Mouse (Mus musculus) urinary bladder, postnatal 4 days (tissue): Measurements from ENCODE around the gene Camp.

Experiments used
- DNase-seq, 2 experiments: peaks; one replicate each; pipeline ENCODE4 v3.0.0; 2021 to 2022; ENCODE audit warnings: low spot score in 2 of 2

The Camp gene

GRCm38 (mm10) chr9:109849312-109849758 lies at the start of gene Camp:
Gene Camp (minus strand): TSS chr9:109849617.
- peak; percentile 51 to 64 for DNase-seq

GRCm38 (mm10) chr9:109898027-109898426 lies 48.6 kb upstream of the Camp start:
- DNase-seq = no peak

- DNase-seq = no peak
These were observed 47.1 kb upstream of the Camp start for GRCm38 (mm10) chr9:109896253-109897150.

- no peak for DNase-seq
These were observed 46.2 kb upstream of the Camp start for GRCm38 (mm10) chr9:109895593-109895992.

GRCm38 (mm10) chr9:109894413-109895090 lies 45.1 kb upstream of the Camp start:
- DNase-seq = peak; percentile 67 to 68

GRCm38 (mm10) chr9:109892651-109893250 lies 43.3 kb upstream of the Camp start:
- DNase-seq = peak; percentile 61 to 83

GRCm38 (mm10) chr9:109891501-109891900 lies 42.1 kb upstream of the Camp start:
- DNase-seq = no peak

GRCm38 (mm10) chr9:109887321-109887720 lies 37.9 kb upstream of the Camp start:
- DNase-seq = no peak

- no peak for DNase-seq
These were observed 36.8 kb upstream of the Camp start for GRCm38 (mm10) chr9:109886259-109886658.

- no peak for DNase-seq
These were observed 29.9 kb upstream of the Camp start for GRCm38 (mm10) chr9:109879305-109879704.

- no peak for DNase-seq
These were observed 28.2 kb upstream of the Camp start for GRCm38 (mm10) chr9:109877666-109878065.

GRCm38 (mm10) chr9:109876756-109877155 lies 27.3 kb upstream of the Camp start:
- no peak for DNase-seq

- peak; percentile 67 to 73 for DNase-seq
These were observed 26.5 kb upstream of the Camp start for GRCm38 (mm10) chr9:109875695-109876601.

- peak; percentile 97 for DNase-seq
These were observed 25.6 kb upstream of the Camp start, which contains the start of gene Cdc25a for GRCm38 (mm10) chr9:109874797-109875691. Gene Cdc25a (plus strand): TSS chr9:109875579.

- DNase-seq = no peak
These were observed 21.7 kb upstream of the Camp start for GRCm38 (mm10) chr9:109870983-109871572.

GRCm38 (mm10) chr9:109866218-109866617 lies 16.8 kb upstream of the Camp start:
- DNase-seq = no peak

- DNase-seq = no peak
These were observed 13.7 kb upstream of the Camp start for GRCm38 (mm10) chr9:109863085-109863484.

- DNase-seq = peak; percentile 46 to 83
These were observed 13.1 kb upstream of the Camp start for GRCm38 (mm10) chr9:109862397-109863044.

GRCm38 (mm10) chr9:109855947-109856346 lies 6.5 kb upstream of the Camp start:
- no peak for DNase-seq
